In genomic region chr19:45300691-45301431, GRCm38 (mm10) we compare ENCODE assay signal across 8 mouse cellular contexts.
A peak's percentile ranks its signal among the peaks of the same experiment; 100 is the strongest.
DNase-seq lines count a peak whose midpoint lies in the region; ATAC-seq and TF ChIP-seq lines count a peak whose summit lies in the region.

No protein-coding gene starts in this region.

- H3K9me3 ChIP-seq in heart, embryonic 11.5 days (replicated peaks; ENCODE audit: control insufficient read depth, low read length) = no peaks in the 10 kb centered on the region
- H3K9me3 ChIP-seq in limb, embryonic 10.5 days (replicated peaks) = no peaks in the 10 kb centered on the region
- H3K9me3 ChIP-seq in midbrain, embryonic 13.5 days = no peaks in the 10 kb centered on the region

- H3K79me3 ChIP-seq in C2C12 (ENCODE audit: low read depth) = no peaks in the 10 kb centered on the region

- TF ChIP-seq CTCF in C2C12 (IDR thresholded peaks at IDR 0.05; ENCODE audit: control insufficient read depth, insufficient read depth, insufficient read length) = peak; percentile 30

- H3K4me2 ChIP-seq in heart, embryonic 11.5 days = peak overlapping the region; percentile 96
- H3K4me2 ChIP-seq in midbrain, embryonic 13.5 days (replicated peaks) = peak overlapping the region; percentile 96

- no peak overlapping the region for H3ac ChIP-seq in C2C12 (ENCODE audit: control insufficient read depth, insufficient read length, low read depth)

- H3K27me3 ChIP-seq in C2C12 (ENCODE audit: control insufficient read depth, insufficient read depth, insufficient read length) = peaks cover 63% of the 10 kb centered on the region
- peaks cover 68% of the 10 kb centered on the region for H3K27me3 ChIP-seq in heart, embryonic 11.5 days (ENCODE audit: control insufficient read depth, insufficient read depth, low read length)
- H3K27me3 ChIP-seq in limb, embryonic 10.5 days (ENCODE audit: low read depth, poor library complexity, severe bottlenecking) = peaks cover 100% of the 10 kb centered on the region
- peaks cover 83% of the 10 kb centered on the region for H3K27me3 ChIP-seq in midbrain, embryonic 13.5 days

- no peaks in the 10 kb centered on the region for H3K79me2 ChIP-seq in C2C12 (ENCODE audit: control insufficient read depth, insufficient read depth)

- 5% methylated on average over 22 of the region's 22 CpGs for WGBS in heart, embryonic 11.5 days (ENCODE audit: insufficient replicate concordance)
- WGBS in limb, embryonic 10.5 days = 6% methylated on average over 22 of the region's 22 CpGs
- WGBS in midbrain, embryonic 13.5 days = 5% methylated on average over 22 of the region's 22 CpGs

- no peak overlapping the region; the same call in 1 of the 2 replicates for H3K27ac ChIP-seq in heart, embryonic 11.5 days (ENCODE audit: low read depth, low read length)
- H3K27ac ChIP-seq in limb, embryonic 10.5 days = peak overlapping the region; percentile 81; the same call in 1 of the 2 replicates
- H3K27ac ChIP-seq in midbrain, embryonic 13.5 days = peak overlapping the region; percentile 97

- peak; percentile 73 for DNase-seq in ES-CJ7 (ENCODE audit: low read depth, low spot score)
- DNase-seq in embryo, embryonic 10 days (ENCODE audit: low spot score) = peak; percentile 83
- DNase-seq in limb, embryonic 10.5 days (ENCODE audit: low spot score) = peak; percentile 84
- no peak for DNase-seq in ovary, postnatal 10 days (ENCODE audit: low spot score)
- no peak for DNase-seq in right cerebral cortex, postnatal 25 days

- peak; percentile 37; the same call in 1 of the 2 replicates for ATAC-seq in heart, embryonic 11.5 days (replicated peaks; ENCODE audit: insufficient number of reproducible peaks, low FRiP score, low TSS enrichment)
- peak; percentile 55 for ATAC-seq in midbrain, embryonic 13.5 days

- peaks cover 17% of the 10 kb centered on the region for H3K4me1 ChIP-seq in heart, embryonic 11.5 days (ENCODE audit: control insufficient read depth, insufficient read depth, low read length)
- peaks cover 37% of the 10 kb centered on the region for H3K4me1 ChIP-seq in limb, embryonic 10.5 days
- H3K4me1 ChIP-seq in midbrain, embryonic 13.5 days (replicated peaks) = peaks cover 39% of the 10 kb centered on the region

- no peaks in the 10 kb centered on the region for H3K36me3 ChIP-seq in C2C12 (ENCODE audit: control insufficient read depth, insufficient read depth)
- H3K36me3 ChIP-seq in heart, embryonic 11.5 days (ENCODE audit: control insufficient read depth, insufficient read depth, low read length) = no peaks in the 10 kb centered on the region
- H3K36me3 ChIP-seq in limb, embryonic 10.5 days = no peaks in the 10 kb centered on the region
- no peaks in the 10 kb centered on the region for H3K36me3 ChIP-seq in midbrain, embryonic 13.5 days

- H3K9ac ChIP-seq in heart, embryonic 11.5 days (ENCODE audit: low read depth, low read length) = peak overlapping the region; percentile 73; the same call in 1 of the 2 replicates
- peak overlapping the region; percentile 73 for H3K9ac ChIP-seq in midbrain, embryonic 13.5 days (replicated peaks)

- H3K4me3 ChIP-seq in C2C12 (ENCODE audit: insufficient read depth, poor library complexity, severe bottlenecking) = no peak overlapping the region
- H3K4me3 ChIP-seq in heart, embryonic 11.5 days (ENCODE audit: low read depth, low read length) = peak overlapping the region; percentile 58
- peak overlapping the region; percentile 71 for H3K4me3 ChIP-seq in limb, embryonic 10.5 days
- peak overlapping the region; percentile 55 for H3K4me3 ChIP-seq in midbrain, embryonic 13.5 days (replicated peaks)

TF ChIP-seq in C2C12, 6 proteins besides CTCF, POLR2A, EP300 and RAD21:
- TF ChIP-seq CEBPB (IDR thresholded peaks at IDR 0.05; ENCODE audit: low read depth) (no peak), MYOD1 (IDR thresholded peaks at IDR 0.05; ENCODE audit: control insufficient read depth, insufficient read length, low read depth) (no peak), FOSL1 (IDR thresholded peaks at IDR 0.05; ENCODE audit: insufficient read depth, low read length, poor library complexity, severe bottlenecking) (no peak), USF1 (IDR thresholded peaks at IDR 0.05; ENCODE audit: low read depth) (no peak), MYOG (IDR thresholded peaks at IDR 0.05; ENCODE audit: control insufficient read depth, extremely low read depth, insufficient read length) (no peak), MAX (IDR thresholded peaks at IDR 0.05) (no peak)

Comparison
In these comparisons a context has a peak if more than half of its experiments do, and no peak if none do; other contexts are left out.
1. DNase-seq: peak in ES-CJ7 (single experiment), embryo, embryonic 10 days (single experiment) and limb, embryonic 10.5 days (single experiment); none in ovary, postnatal 10 days (single experiment) and right cerebral cortex, postnatal 25 days (single experiment).